Mouse (Mus musculus) limb, embryonic 10.5 days (tissue): ENCODE measurements around the gene Cdh5. TPM values are rescaled to one million over a fixed set of nuclear protein-coding genes. Genes with fewer than 3 reads are reported as not detected.
"Not testable (repeated sequence)": the region's sequence is repeated elsewhere in the genome, so short reads cannot be mapped to it uniquely, and the experiment has no call there.

Experiments used
- DNase-seq: peaks from one replicate; pipeline ENCODE4 v3.0.0-alpha.2; 2017; ENCODE audit warnings: low spot score
- H3K27ac ChIP-seq: fragments of 300-500 bp; sonication (generic); 2 replicates; pipeline ENCODE4 v1.5.1; 2016; ENCODE audit warnings: mild to moderate bottlenecking
- H3K27me3 ChIP-seq: fragments of 300-500 bp; sonication (generic); 2 replicates; pipeline ENCODE4 v1.6.1; 2016; ENCODE audit warnings: low read depth, mild to moderate bottlenecking; ENCODE audit not compliant: poor library complexity, severe bottlenecking
- H3K36me3 ChIP-seq: fragments of 300-500 bp; sonication (generic); 2 replicates; pipeline ENCODE4 v1.6.1; 2016; ENCODE audit warnings: mild to moderate bottlenecking, moderate library complexity
- H3K4me1 ChIP-seq: fragments of 300-500 bp; sonication (generic); 2 replicates; pipeline ENCODE4 v1.6.1; 2016
- H3K4me3 ChIP-seq: fragments of 300-500 bp; sonication (generic); 2 replicates; pipeline ENCODE4 v1.5.1; 2016; ENCODE audit warnings: mild to moderate bottlenecking, moderate library complexity
- H3K9me3 ChIP-seq: fragments of 300-500 bp; sonication (generic); replicated peaks from 2 replicates; pipeline ENCODE4 v1.6.1; 2016; ENCODE audit warnings: mild to moderate bottlenecking
- WGBS: fragments of 180-500 bp; shearing (Covaris S2); methylation state at CpG from one replicate; pipeline ENCODE4 v1.1.7; 2016; 5-methylcytosine and 5-hydroxymethylcytosine counted together
- polyA plus RNA-seq: library from polyadenylated mRNA; unstranded; fragments of >200 nt; fragmentation: Nextera tagmentation; extraction: Ambion mirVana; gene quantifications from 2 replicates; pipeline ENCODE4 v1.2.1, GENCODE M21; 2016

Gene Cdh5
- polyA plus RNA-seq, 1 experiment from 2014 or later = 19.8 TPM

DNA sequence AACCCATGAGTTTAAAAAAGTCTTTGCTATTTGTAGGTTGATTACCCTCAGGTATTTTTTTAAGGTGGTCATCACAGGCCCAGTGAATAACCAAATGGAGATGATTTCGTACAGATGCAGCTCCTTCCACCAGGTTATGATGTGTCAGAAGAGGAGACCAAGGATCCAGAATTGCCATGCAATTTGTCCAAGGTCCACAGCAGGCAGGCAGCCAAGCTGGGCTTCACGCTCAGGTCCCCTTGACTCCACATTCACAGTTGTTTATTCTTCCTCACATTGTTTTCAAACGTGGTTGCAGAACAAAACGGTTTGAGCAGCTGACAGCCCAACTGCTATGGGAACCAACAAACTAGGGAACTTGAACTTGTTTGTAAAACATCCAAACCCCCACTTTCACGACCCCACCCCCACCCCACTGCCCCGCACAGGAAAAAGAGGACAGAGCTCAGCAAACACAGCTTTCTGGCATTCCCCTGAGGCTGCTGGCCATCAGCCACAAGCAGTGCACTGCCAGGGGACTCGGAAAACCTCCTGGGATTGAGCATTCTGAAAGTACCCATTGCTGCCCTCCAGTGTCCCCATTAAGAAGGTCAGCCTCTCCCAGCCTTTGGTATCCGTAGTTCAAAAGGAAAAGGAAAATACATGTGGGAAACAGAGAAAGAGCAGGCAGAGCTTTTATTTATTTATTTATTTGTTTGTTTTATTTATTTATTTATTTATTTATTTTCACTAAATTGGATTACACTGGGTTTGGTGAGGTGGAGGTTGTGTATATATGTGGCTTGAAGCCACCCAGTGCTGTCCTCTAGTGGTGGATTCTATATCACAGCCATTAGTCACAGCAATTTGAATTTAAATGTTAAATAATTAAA, 24.6 kb upstream of the Cdh5 start:
- Histone ChIP-seq H3K27ac (no peak overlapping the region), H3K9me3 (no peaks in the 10 kb centered on the region), H3K27me3 (no peaks in the 10 kb centered on the region), H3K36me3 (no peaks in the 10 kb centered on the region), H3K4me1 (0 out of 2 replicates have a peak, but pooled peaks cover 3% of the 10 kb centered on the region), H3K4me3 (no peak overlapping the region)
- no peak for DNase-seq
- 39% methylated on average over 8 of the region's 8 CpGs for WGBS

DNA sequence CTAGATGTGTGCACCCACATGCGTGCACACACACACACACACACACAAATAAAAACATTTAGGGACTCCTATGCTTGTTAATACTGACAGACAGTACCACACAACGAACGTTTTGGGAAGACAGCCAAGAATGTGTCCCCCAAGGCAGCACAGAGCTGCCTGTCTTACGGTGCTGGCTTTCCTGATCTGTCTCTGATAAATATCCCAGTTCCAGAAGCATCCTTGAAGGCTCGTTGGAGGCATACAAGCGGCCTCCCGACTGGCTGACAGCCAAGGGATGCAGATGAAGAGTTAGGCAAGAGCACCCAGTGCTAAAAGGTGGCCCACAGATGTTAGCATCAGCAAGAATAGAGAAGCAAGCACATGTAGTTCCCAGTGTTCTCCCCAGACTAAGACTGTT, 23.3 kb upstream of the Cdh5 start:
- no peak for DNase-seq
- 0 out of 2 replicates have a peak, but pooled peaks cover 3% of the 10 kb centered on the region for H3K4me1 ChIP-seq
- H3K36me3 ChIP-seq = no peaks in the 10 kb centered on the region
- no peak overlapping the region for H3K27ac ChIP-seq
- WGBS = 88% methylated on average over 7 of the region's 7 CpGs
- H3K9me3 ChIP-seq = no peaks in the 10 kb centered on the region
- no peaks in the 10 kb centered on the region for H3K27me3 ChIP-seq
- no peak overlapping the region for H3K4me3 ChIP-seq

DNA sequence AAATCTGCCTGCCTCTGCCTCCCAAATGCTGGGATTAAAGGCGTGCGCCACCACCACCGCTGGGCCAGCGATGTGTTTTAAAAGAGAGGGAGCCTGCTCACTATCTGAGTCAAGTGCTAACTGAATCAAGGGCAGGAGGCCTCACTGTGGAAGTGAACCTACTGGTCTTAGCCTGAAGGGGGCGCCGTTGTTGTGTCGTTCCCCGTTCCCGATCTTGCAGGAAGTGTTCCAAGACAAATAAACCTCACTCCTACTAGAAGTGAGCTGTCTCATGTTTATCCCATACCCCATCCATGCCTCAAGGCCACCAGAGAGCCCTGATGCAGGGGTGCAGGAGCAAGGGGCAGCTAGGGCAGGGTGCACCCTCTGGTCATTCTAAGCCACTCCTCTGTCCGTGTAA, 16.1 kb upstream of the Cdh5 start:
- H3K27ac ChIP-seq = no peak overlapping the region
- WGBS = 81% methylated on average over 10 of the region's 10 CpGs
- no peaks in the 10 kb centered on the region for H3K27me3 ChIP-seq
- no peaks in the 10 kb centered on the region for H3K36me3 ChIP-seq
- no peak overlapping the region for H3K4me3 ChIP-seq
- H3K9me3 ChIP-seq = no peaks in the 10 kb centered on the region
- no peaks in the 10 kb centered on the region for H3K4me1 ChIP-seq
- no peak for DNase-seq

DNA sequence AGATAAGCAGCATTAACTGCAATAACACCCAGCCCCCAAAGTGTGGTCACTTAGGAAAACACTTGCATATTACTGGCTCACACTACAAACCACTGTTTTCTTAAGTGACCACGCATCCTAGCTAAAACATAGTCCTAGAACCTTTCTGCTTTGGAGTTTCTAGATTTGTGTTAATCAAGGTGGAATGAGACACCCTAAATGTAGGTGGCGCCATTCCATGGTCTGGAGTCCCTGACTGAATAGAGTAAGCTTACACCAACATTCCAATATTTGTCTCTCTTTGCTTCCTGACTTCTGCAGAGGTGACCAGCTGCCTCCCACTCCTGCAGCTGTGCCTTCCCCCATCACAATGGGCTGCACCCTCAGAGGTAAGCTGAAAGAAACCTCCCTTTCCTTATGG, 14.8 kb upstream of the Cdh5 start:
- H3K27ac ChIP-seq = no peak overlapping the region
- 74% methylated on average over 2 of the region's 2 CpGs for WGBS
- H3K4me3 ChIP-seq = no peak overlapping the region
- H3K4me1 ChIP-seq = no peaks in the 10 kb centered on the region; the same call in 1 of the 2 replicates
- H3K9me3 ChIP-seq = no peaks in the 10 kb centered on the region
- H3K36me3 ChIP-seq = no peaks in the 10 kb centered on the region
- no peaks in the 10 kb centered on the region for H3K27me3 ChIP-seq
- no peak for DNase-seq

DNA sequence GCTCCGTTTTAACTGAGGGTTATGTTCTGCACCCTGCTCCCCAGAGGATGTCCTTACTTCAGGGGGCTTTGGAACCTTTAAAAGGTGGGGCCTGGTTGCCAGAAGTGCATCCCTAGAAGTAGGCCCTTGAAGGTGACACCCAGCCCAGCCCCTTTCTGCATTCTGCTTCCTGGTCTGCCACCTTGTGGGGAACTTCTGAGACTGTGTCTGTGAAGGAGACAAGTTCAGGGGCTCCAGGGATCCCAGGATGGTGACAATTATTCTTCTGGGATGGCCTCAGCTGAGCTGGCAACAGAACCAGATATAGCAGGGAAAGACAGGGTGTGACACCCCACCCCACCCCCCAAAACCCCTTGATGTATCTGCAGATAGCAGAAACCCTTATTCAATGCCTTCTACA, 14.3 kb upstream of the Cdh5 start:
- no peaks in the 10 kb centered on the region; the same call in 1 of the 2 replicates for H3K4me1 ChIP-seq
- no peak overlapping the region for H3K27ac ChIP-seq
- no peaks in the 10 kb centered on the region for H3K9me3 ChIP-seq
- no peaks in the 10 kb centered on the region for H3K27me3 ChIP-seq
- WGBS = 17% methylated on average over 1 of the region's 1 CpGs
- H3K4me3 ChIP-seq = no peak overlapping the region
- H3K36me3 ChIP-seq = no peaks in the 10 kb centered on the region
- DNase-seq = no peak

DNA sequence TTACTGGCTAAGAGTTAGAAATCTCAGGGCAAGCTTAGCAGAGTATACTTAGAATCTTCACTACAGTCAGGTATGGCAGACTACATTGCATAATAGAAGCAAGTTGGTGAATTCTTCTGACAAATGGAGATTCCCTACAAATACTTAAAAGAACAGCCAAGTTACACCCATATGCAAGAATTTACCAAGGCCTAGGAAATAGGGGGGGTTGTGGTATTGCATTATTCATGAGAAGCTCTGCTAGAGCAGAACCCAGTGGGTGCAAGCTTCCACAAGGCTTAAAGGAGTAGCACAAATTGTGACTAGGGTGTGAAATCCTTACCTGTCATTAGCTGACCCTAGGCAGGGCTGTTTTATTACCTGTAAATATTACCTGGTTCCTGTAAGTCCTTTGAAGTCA, 13.5 kb upstream of the Cdh5 start:
- not testable (repeated sequence) for H3K4me3 ChIP-seq, H3K9me3 ChIP-seq, H3K4me1 ChIP-seq, H3K27ac ChIP-seq, H3K27me3 ChIP-seq, H3K36me3 ChIP-seq, DNase-seq

DNA sequence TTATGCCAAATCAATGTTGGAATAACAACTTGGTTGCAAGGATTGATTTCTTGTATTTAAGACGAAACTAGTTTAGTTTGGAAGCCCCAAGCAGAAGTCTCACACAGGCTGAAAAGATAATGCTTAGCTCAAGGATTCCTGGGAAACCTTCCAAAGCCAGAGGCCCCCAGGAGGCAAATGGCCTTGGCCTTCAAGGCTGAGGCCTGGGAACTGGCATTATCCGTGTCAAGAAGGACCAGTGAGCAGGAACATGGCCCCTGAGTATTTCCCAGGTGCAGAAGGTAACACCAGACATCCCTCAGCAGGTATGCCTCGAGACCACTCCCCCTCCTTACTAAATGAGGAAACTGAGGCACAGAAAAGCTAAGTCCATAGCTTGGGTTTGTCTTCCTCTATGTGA, 12.5 kb upstream of the Cdh5 start:
- DNase-seq = no peak
- Histone ChIP-seq H3K4me3 (no peak overlapping the region), H3K9me3 (no peaks in the 10 kb centered on the region), H3K27me3 (no peaks in the 10 kb centered on the region), H3K36me3 (no peaks in the 10 kb centered on the region), H3K4me1 (no peaks in the 10 kb centered on the region; the same call in 1 of the 2 replicates), H3K27ac (no peak overlapping the region)
- 75% methylated on average over 3 of the region's 3 CpGs for WGBS

DNA sequence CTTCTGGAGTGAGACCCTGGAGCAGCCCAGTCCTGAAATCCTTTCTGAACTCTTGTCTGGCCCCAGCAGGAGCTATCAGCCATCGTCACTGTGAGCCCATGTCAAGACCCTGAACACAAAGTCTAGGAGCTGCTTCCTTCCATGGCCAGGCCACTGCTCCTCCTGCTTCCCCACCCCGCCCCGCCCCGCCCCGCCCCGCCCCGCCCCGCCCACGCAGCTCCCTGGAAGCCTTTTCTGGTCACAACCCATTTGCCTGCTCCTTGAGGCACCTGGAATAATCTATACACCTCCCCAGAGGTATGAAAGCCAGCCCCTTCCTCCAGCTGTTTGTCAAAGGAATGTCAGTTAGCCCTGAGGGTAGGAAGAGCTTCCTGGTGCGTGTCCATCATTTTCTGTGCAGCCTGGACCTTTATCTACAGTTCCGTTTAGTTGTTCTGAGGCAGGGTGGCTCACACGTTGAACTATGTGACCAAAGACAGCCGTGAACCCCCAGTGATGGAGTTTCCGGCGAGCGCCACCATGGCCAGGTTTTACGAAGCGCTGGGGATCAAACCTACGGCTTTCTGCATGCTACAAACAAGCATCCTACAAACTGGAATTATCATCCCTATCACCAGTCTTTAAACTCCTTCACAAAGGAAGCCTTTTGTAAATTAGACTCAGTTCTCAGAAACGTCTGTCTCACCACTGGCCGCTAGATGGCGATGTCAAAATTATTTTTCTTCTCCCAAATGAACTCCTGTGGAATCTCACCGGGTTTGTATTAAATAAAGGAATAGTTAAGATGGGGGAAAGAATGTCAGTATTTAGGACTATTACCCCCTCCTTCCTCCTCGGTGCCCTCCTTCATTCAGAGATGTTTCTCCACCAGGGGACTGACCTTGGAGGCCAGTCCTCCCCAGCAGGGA, 10.2 kb upstream of the Cdh5 start:
- Histone ChIP-seq H3K4me1 (peaks cover 12% of the 10 kb centered on the region), H3K27ac (0 out of 2 replicates have a peak overlapping the region, but pooled peaks have one; percentile 14), H3K4me3 (peak overlapping the region; percentile 33)
- not testable (repeated sequence) for H3K27me3 ChIP-seq, H3K9me3 ChIP-seq, H3K36me3 ChIP-seq
- peak; percentile 42 for DNase-seq
- 6% methylated on average over 24 of the region's 24 CpGs for WGBS

DNA sequence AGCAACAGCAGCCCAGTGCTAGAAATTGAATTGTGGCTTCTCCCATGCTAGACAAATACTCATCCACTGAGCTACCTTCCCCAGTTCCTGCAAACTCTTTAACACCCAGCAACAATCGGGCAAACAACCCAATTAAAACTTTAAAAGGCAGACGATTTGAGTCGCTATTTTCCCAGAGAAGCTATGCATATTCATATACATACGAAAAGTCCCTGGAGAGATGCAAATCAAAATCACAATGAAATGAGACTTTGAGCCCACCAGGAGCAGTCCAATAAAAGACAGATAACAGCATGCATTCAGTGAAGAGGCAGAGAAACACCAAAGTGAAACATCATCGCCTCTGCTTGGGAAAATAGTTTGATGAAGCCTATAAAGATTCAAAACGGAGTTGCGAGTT, 8.1 kb upstream of the Cdh5 start:
- H3K27me3 ChIP-seq = no peaks in the 10 kb centered on the region
- H3K9me3 ChIP-seq = no peaks in the 10 kb centered on the region
- peaks cover 20% of the 10 kb centered on the region for H3K4me1 ChIP-seq
- H3K36me3 ChIP-seq = no peaks in the 10 kb centered on the region
- DNase-seq = no peak
- 53% methylated on average over 7 of the region's 7 CpGs for WGBS
- no peak overlapping the region for H3K4me3 ChIP-seq
- no peak overlapping the region for H3K27ac ChIP-seq

DNA sequence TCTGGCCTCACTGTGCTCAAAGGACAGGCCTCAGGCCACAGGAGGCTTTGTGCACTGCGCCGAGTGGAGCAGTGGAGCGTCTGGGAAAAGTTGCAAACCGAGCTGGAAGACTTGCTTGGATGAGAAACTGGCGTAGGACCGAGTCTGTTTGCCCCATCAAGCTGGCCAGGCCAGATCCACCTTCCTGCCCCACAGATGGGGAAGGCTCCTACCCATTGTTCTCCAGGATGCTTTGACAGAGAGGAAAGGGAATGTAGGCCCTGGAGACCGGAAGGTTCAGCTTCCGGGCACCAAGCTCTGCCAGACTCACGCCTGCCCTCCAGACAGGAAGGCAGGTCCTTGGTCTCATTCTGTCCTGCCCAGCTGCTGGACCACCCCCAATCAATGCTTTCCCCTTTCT, 5.8 kb upstream of the Cdh5 start:
- Histone ChIP-seq H3K36me3 (no peaks in the 10 kb centered on the region), H3K4me1 (peaks cover 25% of the 10 kb centered on the region), H3K4me3 (no peak overlapping the region), H3K27ac (peak overlapping the region; percentile 67; the same call in 1 of the 2 replicates), H3K27me3 (no peaks in the 10 kb centered on the region), H3K9me3 (no peaks in the 10 kb centered on the region)
- DNase-seq = no peak
- 82% methylated on average over 9 of the region's 9 CpGs for WGBS

DNA sequence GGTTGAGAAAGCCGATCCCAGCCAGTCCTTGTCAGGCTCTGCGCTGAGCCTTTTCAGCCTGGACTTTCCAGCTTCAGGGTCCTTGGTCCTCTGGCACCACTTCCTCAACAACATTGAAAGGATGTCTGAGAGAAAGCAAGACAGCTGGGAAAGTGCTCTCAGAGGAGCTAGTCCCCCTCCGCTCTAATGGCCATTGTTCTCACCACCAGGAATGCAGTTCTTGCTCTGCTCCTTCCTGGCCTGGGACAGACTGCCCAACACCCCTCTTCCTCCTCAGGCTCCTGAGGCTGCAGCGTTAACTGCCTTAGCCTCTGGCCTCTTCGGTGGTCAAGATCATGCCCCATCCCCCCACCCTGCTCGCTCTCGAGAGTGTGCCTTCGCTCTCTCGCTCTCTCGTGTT, 4.8 kb upstream of the Cdh5 start:
- no peaks in the 10 kb centered on the region for H3K36me3 ChIP-seq
- no peaks in the 10 kb centered on the region for H3K27me3 ChIP-seq
- no peak overlapping the region for H3K4me3 ChIP-seq
- H3K27ac ChIP-seq = peak overlapping the region; percentile 67
- H3K4me1 ChIP-seq = peaks cover 25% of the 10 kb centered on the region
- no peaks in the 10 kb centered on the region for H3K9me3 ChIP-seq
- no peak for DNase-seq
- WGBS = 64% methylated on average over 10 of the region's 10 CpGs

DNA sequence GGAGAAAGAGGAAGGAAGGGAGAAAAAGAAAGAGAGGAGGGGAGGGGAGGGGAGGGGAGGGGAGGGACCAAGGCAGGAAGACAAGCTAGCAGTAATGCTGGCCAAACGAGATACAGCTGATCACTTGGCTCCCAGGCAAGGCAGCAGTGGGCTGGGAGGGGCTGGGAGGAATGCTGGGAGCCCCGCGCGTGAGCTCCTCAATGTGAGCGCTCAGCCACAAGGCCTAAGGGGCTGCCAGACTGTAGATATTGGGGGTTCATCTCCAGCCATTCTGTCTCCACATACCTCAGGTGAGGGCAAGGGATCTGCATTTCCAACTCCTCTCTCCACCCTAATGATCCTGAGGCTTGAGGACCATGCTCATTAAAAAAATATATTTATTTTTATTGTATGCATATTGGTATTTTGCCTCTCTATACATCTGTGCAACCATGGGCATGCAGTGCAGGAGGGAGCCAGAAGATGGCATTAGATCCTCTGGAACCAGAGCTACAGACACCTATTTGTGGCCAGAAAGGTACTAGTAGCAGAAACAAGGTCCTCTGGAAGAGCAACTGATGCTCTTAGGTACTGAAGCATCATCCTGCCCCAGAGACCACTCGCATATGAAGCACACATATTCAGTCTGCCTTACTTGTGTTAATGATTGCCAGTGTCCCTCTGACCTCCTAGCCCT, 2.6 kb upstream of the Cdh5 start:
- DNase-seq = no peak
- peaks cover 25% of the 10 kb centered on the region for H3K4me1 ChIP-seq
- no peak overlapping the region for H3K27ac ChIP-seq
- H3K27me3 ChIP-seq = no peaks in the 10 kb centered on the region
- no peaks in the 10 kb centered on the region for H3K36me3 ChIP-seq
- H3K9me3 ChIP-seq = no peaks in the 10 kb centered on the region
- H3K4me3 ChIP-seq = no peak overlapping the region
- 35% methylated on average over 6 of the region's 6 CpGs for WGBS
